Mouse (Mus musculus) midbrain, embryonic 14.5 days (tissue): Measurements from ENCODE around the gene Efemp1. TPM values are rescaled to one million over a fixed set of nuclear protein-coding genes. Genes with fewer than 3 reads are reported as not detected.

Experiments used
- ATAC-seq: fragments of 200-750 bp; cut with Nextera tagmentation; 2 replicates; pipeline ENCODE4 v1.8.0; 2017; ENCODE audit warnings: moderate number of reproducible peaks, moderate library complexity; ENCODE audit not compliant: low FRiP score, low TSS enrichment
- DNase-seq: peaks from one replicate; pipeline ENCODE4 v3.0.0-alpha.2; 2015
- H3K27ac ChIP-seq: fragments of 300-500 bp; sonication (generic); replicated peaks from 2 replicates; pipeline ENCODE4 v1.5.1; 2014; ENCODE audit warnings: mild to moderate bottlenecking, low read depth, low read length, moderate library complexity
- H3K27me3 ChIP-seq: fragments of 300-500 bp; sonication (generic); 2 replicates; pipeline ENCODE4 v1.6.1; 2014; ENCODE audit warnings: low read length, control low read depth, mixed read lengths; ENCODE audit not compliant: control insufficient read depth, insufficient read depth
- H3K36me3 ChIP-seq: fragments of 300-500 bp; sonication (generic); 2 replicates; pipeline ENCODE4 v1.6.1; 2014; ENCODE audit warnings: low read length, control low read depth; ENCODE audit not compliant: control insufficient read depth, insufficient read depth
- H3K4me1 ChIP-seq: fragments of 300-500 bp; sonication (generic); 2 replicates; pipeline ENCODE4 v1.6.1; 2014; ENCODE audit warnings: mild to moderate bottlenecking, antibody characterized with exemption, low read length, control low read depth; ENCODE audit not compliant: control insufficient read depth, insufficient read depth
- H3K4me2 ChIP-seq: fragments of 300-500 bp; sonication (generic); 2 replicates; pipeline ENCODE4 v1.6.1; 2014; ENCODE audit warnings: mild to moderate bottlenecking, low read length, moderate library complexity
- H3K4me3 ChIP-seq: fragments of 300-500 bp; sonication (generic); replicated peaks from 2 replicates; pipeline ENCODE4 v1.5.1; 2014; ENCODE audit warnings: low read depth, low read length
- H3K9ac ChIP-seq: fragments of 300-500 bp; sonication (generic); replicated peaks from 2 replicates; pipeline ENCODE4 v1.6.1; 2014; ENCODE audit warnings: mild to moderate bottlenecking, low read length, moderate library complexity
- H3K9me3 ChIP-seq: fragments of 300-500 bp; sonication (generic); 2 replicates; pipeline ENCODE4 v1.6.1; 2016; ENCODE audit warnings: low read length, control low read depth, mixed read lengths; ENCODE audit not compliant: control insufficient read depth
- WGBS: fragments of 180-500 bp; shearing (Covaris S2); extraction: QIAGEN DNeasy Blood & Tissue Kit; methylation state at CpG from one replicate; pipeline ENCODE4 v1.1.7; 2014; 5-methylcytosine and 5-hydroxymethylcytosine counted together
- polyA plus RNA-seq: library from polyadenylated mRNA; unstranded; fragments of >200 nt; fragmentation: Nextera tagmentation; extraction: Ambion mirVana; gene quantifications from 2 replicates; pipeline ENCODE4 v1.2.1, GENCODE M21; 2014

Efemp1 gene
- polyA plus RNA-seq, 1 experiment from 2014 or later: 3.6 TPM

- H3K4me3 ChIP-seq: no peak overlapping the region
Measured at GRCm38 (mm10) chr11:28955305-28955701, 102.3 kb downstream of the Efemp1 start.

GRCm38 (mm10) chr11:28961381-28961780 is 108.4 kb downstream of the Efemp1 start:
- Histone ChIP-seq H3K9me3 (no peaks in the 10 kb centered on the region), H3K4me2 (no peak overlapping the region), H3K36me3 (no peaks in the 10 kb centered on the region), H3K27me3 (no peaks in the 10 kb centered on the region), H3K4me3 (no peak overlapping the region), H3K27ac (no peak overlapping the region), H3K9ac (no peak overlapping the region), H3K4me1 (no peaks in the 10 kb centered on the region)
- DNase-seq (no peak), ATAC-seq (no peak)
- 98% methylated on average over 1 of the region's 1 CpGs for WGBS

More at GRCm38 (mm10) chr11:28955305-28955701, 102.3 kb downstream of the Efemp1 start:
- Histone ChIP-seq H3K4me2 (no peak overlapping the region), H3K27me3 (no peaks in the 10 kb centered on the region), H3K4me1 (no peaks in the 10 kb centered on the region), H3K27ac (no peak overlapping the region), H3K36me3 (no peaks in the 10 kb centered on the region), H3K9ac (no peak overlapping the region), H3K9me3 (no peaks in the 10 kb centered on the region)
- ATAC-seq: no peak
- DNase-seq: no peak
